Mouse (Mus musculus): Measurements from ENCODE around the gene Ugcg. TPM values are rescaled to one million over a fixed set of nuclear protein-coding genes. Genes with fewer than 3 reads are reported as not detected.

Gene Ugcg
- polyA plus RNA-seq (2014; fragmentation: Illumina TruSeq; extraction: RNeasy Lipid Tissue Mini Kit (QIAGEN cat#74804); ENCODE audit: low read depth, low replicate concordance): 11.2 TPM

DNA sequence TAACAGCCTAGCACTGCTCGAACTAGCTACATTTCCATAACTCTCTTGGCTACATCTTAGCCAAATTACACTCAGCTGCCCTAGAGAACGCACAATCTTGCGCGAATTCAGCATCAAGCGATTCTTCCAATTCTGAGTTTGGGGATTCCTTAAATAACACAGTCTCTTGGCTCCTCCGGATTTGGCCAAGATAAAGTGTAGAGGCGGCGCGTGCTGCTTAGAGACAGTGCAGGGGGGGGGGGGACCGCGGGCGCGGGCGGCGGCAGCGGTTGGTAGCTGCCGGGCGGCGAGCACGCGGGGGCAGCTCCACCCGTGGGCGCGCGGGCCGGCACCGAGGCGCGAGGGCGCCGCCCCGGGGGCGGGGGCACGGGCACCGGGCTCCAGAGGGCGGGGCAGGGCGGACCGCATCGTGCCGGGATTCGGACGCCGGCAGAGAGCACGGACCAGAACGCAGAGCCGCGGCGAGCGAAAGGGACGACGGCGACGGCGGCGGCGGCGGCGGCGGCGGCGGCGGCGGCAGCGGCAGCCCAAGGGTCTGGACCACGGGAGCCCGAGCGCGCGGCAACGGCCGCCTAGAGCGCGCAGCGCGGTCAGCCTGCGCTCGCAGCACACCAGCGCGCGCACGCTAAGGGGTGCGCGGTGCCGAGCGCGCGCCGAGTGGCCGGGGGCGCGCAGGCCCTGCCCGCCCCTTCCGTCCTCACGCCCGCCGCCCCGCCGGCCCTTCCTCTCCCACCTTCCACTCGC is at the start of gene Ugcg:
Gene Ugcg (plus strand): TSS at position 456 of the 744 bp plus-strand sequence.

Other genes starting within 250 kb of the Ugcg start
- 1.3 TPM for gene Zkscan16, start 245.6 kb upstream of the Ugcg start, polyA plus RNA-seq (2014; fragmentation: Illumina TruSeq; extraction: RNeasy Lipid Tissue Mini Kit (QIAGEN cat#74804); ENCODE audit: low read depth, low replicate concordance)
- 4.6 TPM for gene Ptgr1, start 202.1 kb upstream of the Ugcg start, polyA plus RNA-seq (2014; fragmentation: Illumina TruSeq; extraction: RNeasy Lipid Tissue Mini Kit (QIAGEN cat#74804); ENCODE audit: low read depth, low replicate concordance)
- 10.7 TPM for gene Dnajc25, start 194.2 kb upstream of the Ugcg start, polyA plus RNA-seq (2014; fragmentation: Illumina TruSeq; extraction: RNeasy Lipid Tissue Mini Kit (QIAGEN cat#74804); ENCODE audit: low read depth, low replicate concordance)
- not detected for gene Gm20503, start 186.0 kb upstream of the Ugcg start, polyA plus RNA-seq (2014; fragmentation: Illumina TruSeq; extraction: RNeasy Lipid Tissue Mini Kit (QIAGEN cat#74804); ENCODE audit: low read depth, low replicate concordance)
- 25.2 TPM for gene Gng10, start 154.2 kb upstream of the Ugcg start, polyA plus RNA-seq (2014; fragmentation: Illumina TruSeq; extraction: RNeasy Lipid Tissue Mini Kit (QIAGEN cat#74804); ENCODE audit: low read depth, low replicate concordance)
- 0.07 TPM for gene AI481877, start 50.3 kb upstream of the Ugcg start, polyA plus RNA-seq (2014; fragmentation: Illumina TruSeq; extraction: RNeasy Lipid Tissue Mini Kit (QIAGEN cat#74804); ENCODE audit: low read depth, low replicate concordance)
- 30.8 TPM for gene Susd1, start 249.4 kb downstream of the Ugcg start, polyA plus RNA-seq (2014; fragmentation: Illumina TruSeq; extraction: RNeasy Lipid Tissue Mini Kit (QIAGEN cat#74804); ENCODE audit: low read depth, low replicate concordance)

All from adipose tissue, adult 10 weeks (tissue).